Mouse (Mus musculus): Measurements from ENCODE around the gene Zbtb8os. TPM values are rescaled to one million over a fixed set of nuclear protein-coding genes. Genes with fewer than 3 reads are reported as not detected.

The Zbtb8os gene
- polyA plus RNA-seq, 1 experiment from 2014 or later = 51.4 TPM

- 51% methylated on average over 10 of the region's 10 CpGs for WGBS
- no peaks in the 10 kb centered on the region for H3K27me3 ChIP-seq (replicated peaks)
- H3K36me3 ChIP-seq = no peaks in the 10 kb centered on the region
- H3K9me3 ChIP-seq = no peaks in the 10 kb centered on the region
- ATAC-seq (ENCODE audit: insufficient read depth, low FRiP score, low read depth) = no peak
- H3K4me3 ChIP-seq (replicated peaks) = no peak overlapping the region
- H3K27ac ChIP-seq = 0 out of 2 replicates have a peak overlapping the region, but pooled peaks have one; percentile 70
- no peak overlapping the region for H3K4me2 ChIP-seq
- no peak overlapping the region for H3K9ac ChIP-seq
- peaks cover 4% of the 10 kb centered on the region; the same call in 1 of the 2 replicates for H3K4me1 ChIP-seq
Observed at GRCm38 (mm10) chr4:129299121-129299520, 36.4 kb upstream of the Zbtb8os start.

DNA sequence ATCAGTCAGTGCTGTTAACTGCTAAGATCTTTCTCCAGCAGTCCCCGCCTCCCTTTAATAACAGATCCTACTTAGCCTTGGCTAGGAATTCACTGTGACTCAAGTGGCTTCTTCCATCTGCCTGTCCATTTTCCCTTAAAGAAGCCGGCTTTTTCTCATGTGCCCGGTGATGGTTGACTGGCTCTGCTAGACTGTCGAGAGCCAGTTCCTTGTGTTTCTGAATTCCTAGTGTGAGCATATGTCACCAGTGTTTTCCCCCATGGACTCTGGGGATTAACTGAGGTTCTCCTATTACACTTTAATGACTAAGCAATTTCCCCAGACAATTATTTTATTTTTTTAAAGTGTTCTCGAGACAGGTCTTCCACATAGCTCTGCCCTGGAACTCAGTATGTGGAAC, 32.1 kb upstream of the Zbtb8os start:
- WGBS = 76% methylated on average over 5 of the region's 5 CpGs
- no peak overlapping the region for H3K4me3 ChIP-seq (replicated peaks)
- H3K27ac ChIP-seq = no peak overlapping the region
- H3K36me3 ChIP-seq = peaks cover 20% of the 10 kb centered on the region; the same call in 1 of the 2 replicates
- H3K4me2 ChIP-seq = no peak overlapping the region
- no peaks in the 10 kb centered on the region for H3K9me3 ChIP-seq
- H3K4me1 ChIP-seq = peaks cover 4% of the 10 kb centered on the region; the same call in 1 of the 2 replicates
- ATAC-seq (ENCODE audit: insufficient read depth, low FRiP score, low read depth) = no peak
- no peak overlapping the region for H3K9ac ChIP-seq
- no peaks in the 10 kb centered on the region for H3K27me3 ChIP-seq (replicated peaks)

- Histone ChIP-seq H3K4me2 (no peak overlapping the region), H3K4me3 (replicated peaks) (no peak overlapping the region), H3K27ac (no peak overlapping the region), H3K9me3 (no peaks in the 10 kb centered on the region), H3K36me3 (peaks cover 22% of the 10 kb centered on the region; the same call in 1 of the 2 replicates), H3K4me1 (peaks cover 4% of the 10 kb centered on the region; the same call in 1 of the 2 replicates), H3K9ac (no peak overlapping the region), H3K27me3 (replicated peaks) (no peaks in the 10 kb centered on the region)
- 80% methylated on average over 9 of the region's 9 CpGs for WGBS
- ATAC-seq (ENCODE audit: insufficient read depth, low FRiP score, low read depth) = no peak
Observed at GRCm38 (mm10) chr4:129303816-129304215, 31.7 kb upstream of the Zbtb8os start.

GRCm38 (mm10) chr4:129304306-129304705, 31.2 kb upstream of the Zbtb8os start:
- 54% methylated on average over 1 of the region's 1 CpGs for WGBS
- Histone ChIP-seq H3K9me3 (no peaks in the 10 kb centered on the region), H3K36me3 (peaks cover 26% of the 10 kb centered on the region; the same call in 1 of the 2 replicates), H3K4me2 (no peak overlapping the region), H3K27ac (no peak overlapping the region), H3K27me3 (replicated peaks) (no peaks in the 10 kb centered on the region), H3K9ac (no peak overlapping the region), H3K4me3 (replicated peaks) (no peak overlapping the region), H3K4me1 (peaks cover 3% of the 10 kb centered on the region; the same call in 1 of the 2 replicates)
- no peak for ATAC-seq (ENCODE audit: insufficient read depth, low FRiP score, low read depth)

- H3K4me3 ChIP-seq (replicated peaks) = no peak overlapping the region
- H3K9me3 ChIP-seq = no peaks in the 10 kb centered on the region
- H3K4me2 ChIP-seq = no peak overlapping the region
- no peaks in the 10 kb centered on the region for H3K27me3 ChIP-seq (replicated peaks)
- ATAC-seq (ENCODE audit: insufficient read depth, low FRiP score, low read depth) = no peak
- H3K36me3 ChIP-seq = peaks cover 45% of the 10 kb centered on the region
- no peak overlapping the region for H3K27ac ChIP-seq
- no peaks in the 10 kb centered on the region for H3K4me1 ChIP-seq
- 93% methylated on average over 1 of the region's 1 CpGs for WGBS
- H3K9ac ChIP-seq = no peak overlapping the region
Observed at GRCm38 (mm10) chr4:129307936-129308335, 27.6 kb upstream of the Zbtb8os start.

GRCm38 (mm10) chr4:129313886-129314285, 21.6 kb upstream of the Zbtb8os start:
- no peaks in the 10 kb centered on the region for H3K27me3 ChIP-seq (replicated peaks)
- WGBS = 48% methylated on average over 3 of the region's 3 CpGs
- no peaks in the 10 kb centered on the region for H3K4me1 ChIP-seq
- H3K9me3 ChIP-seq = no peaks in the 10 kb centered on the region
- H3K4me3 ChIP-seq (replicated peaks) = no peak overlapping the region
- no peak overlapping the region for H3K27ac ChIP-seq
- H3K36me3 ChIP-seq = peaks cover 53% of the 10 kb centered on the region
- H3K4me2 ChIP-seq = no peak overlapping the region
- no peak for ATAC-seq (ENCODE audit: insufficient read depth, low FRiP score, low read depth)
- H3K9ac ChIP-seq = no peak overlapping the region

- no peaks in the 10 kb centered on the region; the same call in 1 of the 2 replicates for H3K4me1 ChIP-seq
- no peaks in the 10 kb centered on the region for H3K9me3 ChIP-seq
- H3K9ac ChIP-seq = no peak overlapping the region
- H3K27ac ChIP-seq = no peak overlapping the region
- H3K4me2 ChIP-seq = no peak overlapping the region
- peaks cover 38% of the 10 kb centered on the region for H3K36me3 ChIP-seq
- 80% methylated on average over 1 of the region's 1 CpGs for WGBS
- no peak overlapping the region for H3K4me3 ChIP-seq (replicated peaks)
- H3K27me3 ChIP-seq (replicated peaks) = no peaks in the 10 kb centered on the region
- ATAC-seq (ENCODE audit: insufficient read depth, low FRiP score, low read depth) = no peak
Observed at GRCm38 (mm10) chr4:129320876-129321275, 14.6 kb upstream of the Zbtb8os start.

- Histone ChIP-seq H3K9me3 (no peaks in the 10 kb centered on the region), H3K27ac (no peak overlapping the region), H3K36me3 (peaks cover 33% of the 10 kb centered on the region), H3K4me2 (no peak overlapping the region), H3K4me3 (replicated peaks) (no peak overlapping the region), H3K4me1 (no peaks in the 10 kb centered on the region; the same call in 1 of the 2 replicates), H3K9ac (no peak overlapping the region), H3K27me3 (replicated peaks) (no peaks in the 10 kb centered on the region)
- no peak for ATAC-seq (ENCODE audit: insufficient read depth, low FRiP score, low read depth)
- WGBS = 91% methylated on average over 5 of the region's 5 CpGs
Observed at GRCm38 (mm10) chr4:129322042-129322441, 13.5 kb upstream of the Zbtb8os start.

GRCm38 (mm10) chr4:129323491-129323890, 12.0 kb upstream of the Zbtb8os start:
- no peaks in the 10 kb centered on the region; the same call in 1 of the 2 replicates for H3K4me1 ChIP-seq
- H3K9ac ChIP-seq = no peak overlapping the region
- no peak overlapping the region for H3K27ac ChIP-seq
- no peak overlapping the region for H3K4me3 ChIP-seq (replicated peaks)
- WGBS = 93% methylated on average over 1 of the region's 1 CpGs
- H3K27me3 ChIP-seq (replicated peaks) = no peaks in the 10 kb centered on the region
- H3K9me3 ChIP-seq = no peaks in the 10 kb centered on the region
- H3K36me3 ChIP-seq = peaks cover 31% of the 10 kb centered on the region
- ATAC-seq (ENCODE audit: insufficient read depth, low FRiP score, low read depth) = no peak
- H3K4me2 ChIP-seq = no peak overlapping the region

DNA sequence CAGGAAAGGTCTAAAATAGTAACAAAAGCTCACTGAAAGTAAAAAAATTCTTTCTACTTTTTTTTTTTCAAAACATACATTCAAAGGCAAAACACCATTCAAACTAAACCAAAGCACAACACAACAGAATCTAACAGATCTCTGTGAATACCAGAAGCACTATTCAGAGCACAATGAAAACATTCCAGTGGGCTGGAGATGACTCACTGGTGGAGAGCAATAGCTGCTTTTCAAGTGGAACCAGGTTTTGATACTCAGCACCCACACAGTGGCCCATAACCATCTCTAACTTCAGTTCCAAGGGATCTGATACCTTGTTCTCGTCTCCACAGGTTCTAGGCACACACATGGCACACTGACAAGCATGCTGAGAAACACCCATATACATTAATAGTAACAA, 10.7 kb upstream of the Zbtb8os start:
- WGBS = 69% methylated on average over 1 of the region's 1 CpGs
- peaks cover 33% of the 10 kb centered on the region for H3K36me3 ChIP-seq
- no peak for ATAC-seq (ENCODE audit: insufficient read depth, low FRiP score, low read depth)

GRCm38 (mm10) chr4:129326191-129326590, 9.3 kb upstream of the Zbtb8os start:
- Histone ChIP-seq H3K9ac (no peak overlapping the region), H3K27me3 (replicated peaks) (no peaks in the 10 kb centered on the region), H3K27ac (no peak overlapping the region), H3K4me2 (no peak overlapping the region), H3K36me3 (peaks cover 33% of the 10 kb centered on the region), H3K9me3 (no peaks in the 10 kb centered on the region), H3K4me3 (replicated peaks) (no peak overlapping the region), H3K4me1 (no peaks in the 10 kb centered on the region; the same call in 1 of the 2 replicates)
- 35% methylated on average over 1 of the region's 1 CpGs for WGBS
- no peak for ATAC-seq (ENCODE audit: insufficient read depth, low FRiP score, low read depth)

More for the DNA sequence above, 10.7 kb upstream of the Zbtb8os start:
- Histone ChIP-seq H3K4me1 (no peaks in the 10 kb centered on the region; the same call in 1 of the 2 replicates), H3K4me3 (replicated peaks) (no peak overlapping the region), H3K4me2 (no peak overlapping the region), H3K9me3 (no peaks in the 10 kb centered on the region), H3K27ac (no peak overlapping the region), H3K9ac (no peak overlapping the region), H3K27me3 (replicated peaks) (no peaks in the 10 kb centered on the region)

DNA sequence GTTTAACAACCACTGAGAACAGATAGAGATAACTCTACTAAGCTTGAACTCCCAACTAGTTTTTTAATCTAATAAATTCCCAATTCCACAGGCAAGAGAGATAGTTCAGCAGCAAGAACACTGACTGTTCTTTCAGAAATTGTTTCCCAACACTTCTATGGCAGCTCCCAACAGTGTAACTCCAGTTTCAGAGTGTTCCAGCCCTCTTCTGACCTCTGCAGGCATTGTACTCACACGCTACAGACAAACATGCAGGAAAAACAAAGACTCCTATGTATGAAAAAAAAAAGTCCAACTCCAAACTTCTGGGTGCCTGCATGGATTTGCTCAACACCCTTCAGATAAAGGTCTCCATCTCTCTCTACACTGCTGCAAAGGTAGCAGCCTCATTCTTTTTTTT, 2.6 kb upstream of the Zbtb8os start:
- WGBS = 45% methylated on average over 1 of the region's 1 CpGs
- Histone ChIP-seq H3K27ac (no peak overlapping the region), H3K4me2 (peak overlapping the region; percentile 64), H3K9ac (no peak overlapping the region), H3K4me1 (peaks cover 22% of the 10 kb centered on the region), H3K4me3 (replicated peaks) (peak overlapping the region; percentile 97; the same call in 1 of the 2 replicates), H3K9me3 (no peaks in the 10 kb centered on the region), H3K36me3 (peaks cover 18% of the 10 kb centered on the region), H3K27me3 (replicated peaks) (no peaks in the 10 kb centered on the region)
- no peak for ATAC-seq (ENCODE audit: insufficient read depth, low FRiP score, low read depth)

All from stomach, embryonic 15.5 days (tissue).